Mouse (Mus musculus) thymus, adult 18-20 months (tissue): Measurements from ENCODE around the gene Zmym6.
A peak's percentile ranks its signal among the peaks of the same experiment; 100 is the strongest.
"Not testable (repeated sequence)": the region's sequence is repeated elsewhere in the genome, so short reads cannot be mapped to it uniquely, and the experiment has no call there.

Experiments
- DNase-seq, 2 experiments: peaks; one replicate each; pipeline ENCODE4 v3.0.0; 2022; ENCODE audit warnings: mixed read lengths in 2 of 2

The Zmym6 gene

GRCm38 (mm10) chr4:127076875-127077548, at the start of gene Zmym6:
Gene Zmym6 (plus strand): TSS chr4:127077383.
- DNase-seq: peak; percentile 90 to 93

- DNase-seq: no peak
Observed at GRCm38 (mm10) chr4:127037158-127037557, 40.0 kb upstream of the Zmym6 start.

- DNase-seq: no peak
Observed at GRCm38 (mm10) chr4:127037908-127038827, 39.0 kb upstream of the Zmym6 start.

DNA sequence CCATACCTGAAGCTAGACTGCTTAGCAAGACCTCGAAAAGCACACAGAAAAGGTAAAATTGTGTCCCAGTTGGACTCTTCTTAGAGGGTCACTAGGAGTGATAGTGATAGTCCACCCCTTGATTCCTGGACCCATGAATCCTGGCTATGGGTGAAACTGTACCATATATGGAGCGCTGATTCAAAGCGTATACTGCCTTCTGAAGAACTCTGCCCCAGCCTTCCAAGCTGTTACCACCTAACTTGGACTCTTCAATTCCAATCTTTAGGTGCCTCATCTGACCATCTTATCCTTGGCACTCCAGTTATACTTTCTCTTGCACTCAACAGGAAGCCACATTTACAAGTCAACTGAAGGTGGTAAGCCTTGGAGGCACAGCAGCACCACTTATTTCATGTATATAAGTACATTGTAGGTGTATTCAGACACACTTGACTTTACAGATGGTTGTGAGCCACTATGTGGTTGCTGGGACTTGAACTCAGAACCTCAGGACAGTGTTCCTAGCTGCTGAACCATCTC, 38.3 kb upstream of the Zmym6 start:
- DNase-seq: no peak

DNA sequence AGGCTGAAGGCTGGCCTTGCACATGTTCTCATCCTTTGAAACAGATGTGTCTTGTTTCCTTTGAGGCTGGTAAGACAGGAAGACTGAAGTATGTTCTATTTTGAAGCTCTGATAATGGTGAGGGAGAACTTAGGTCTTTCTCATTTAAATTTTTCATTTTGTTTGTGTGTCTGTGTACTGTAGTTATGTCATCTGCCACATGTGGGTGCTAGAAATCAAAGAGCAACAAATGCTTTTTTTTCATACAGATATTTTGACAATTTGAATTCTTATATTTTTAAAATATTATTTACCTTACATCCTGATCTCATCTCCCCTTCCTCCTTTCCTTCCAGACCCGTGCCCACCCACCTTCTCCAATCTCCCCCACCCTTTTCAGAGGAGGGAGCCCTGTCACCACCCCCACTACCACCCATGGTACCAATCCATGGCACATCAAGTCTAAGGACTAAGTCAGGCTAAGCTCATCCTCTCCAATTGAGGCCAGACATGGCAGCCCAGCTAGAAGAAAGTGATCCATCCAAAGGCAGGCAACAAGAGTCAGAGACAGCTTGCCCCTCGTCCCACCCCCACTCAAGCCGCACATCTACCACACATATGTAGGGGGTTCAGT, 37.2 kb upstream of the Zmym6 start:
- no peak for DNase-seq

GRCm38 (mm10) chr4:127043540-127043939, 33.6 kb upstream of the Zmym6 start:
- no peak for DNase-seq

- no peak for DNase-seq
Observed at GRCm38 (mm10) chr4:127051121-127051520, 26.1 kb upstream of the Zmym6 start.

GRCm38 (mm10) chr4:127053071-127053470, 24.1 kb upstream of the Zmym6 start:
- no peak for DNase-seq

DNA sequence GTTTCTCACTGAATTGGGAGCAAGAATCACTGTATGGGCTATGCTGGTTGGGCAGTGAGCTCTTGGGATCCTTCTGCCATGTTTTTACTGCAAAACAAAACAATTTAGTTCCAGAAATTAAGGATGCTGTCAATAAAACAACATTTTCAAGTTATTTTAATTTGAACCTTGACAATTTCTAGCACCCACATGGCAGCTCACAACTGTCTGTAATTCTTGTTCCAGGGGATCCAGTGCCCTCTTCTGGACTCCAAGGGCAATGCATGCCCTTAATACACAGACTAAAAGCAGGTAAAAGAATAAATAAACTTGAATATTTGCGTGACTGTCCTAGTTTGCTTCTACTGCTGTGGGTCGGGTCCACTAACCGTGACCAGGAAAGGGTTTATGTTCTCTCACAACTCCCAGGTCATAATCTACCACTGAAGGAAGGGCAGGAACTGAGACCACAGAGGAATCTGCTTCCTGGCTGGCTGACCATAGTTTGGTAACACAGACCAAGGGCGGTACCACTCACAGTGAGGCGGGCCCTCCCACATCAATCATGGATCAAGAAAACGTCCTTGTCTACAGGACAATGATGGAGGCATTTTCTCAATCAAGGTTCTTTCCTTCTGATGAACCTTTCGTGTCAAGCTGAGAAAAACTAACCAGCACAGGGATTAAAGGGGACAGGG, 22.5 kb upstream of the Zmym6 start:
- DNase-seq: no peak

DNA sequence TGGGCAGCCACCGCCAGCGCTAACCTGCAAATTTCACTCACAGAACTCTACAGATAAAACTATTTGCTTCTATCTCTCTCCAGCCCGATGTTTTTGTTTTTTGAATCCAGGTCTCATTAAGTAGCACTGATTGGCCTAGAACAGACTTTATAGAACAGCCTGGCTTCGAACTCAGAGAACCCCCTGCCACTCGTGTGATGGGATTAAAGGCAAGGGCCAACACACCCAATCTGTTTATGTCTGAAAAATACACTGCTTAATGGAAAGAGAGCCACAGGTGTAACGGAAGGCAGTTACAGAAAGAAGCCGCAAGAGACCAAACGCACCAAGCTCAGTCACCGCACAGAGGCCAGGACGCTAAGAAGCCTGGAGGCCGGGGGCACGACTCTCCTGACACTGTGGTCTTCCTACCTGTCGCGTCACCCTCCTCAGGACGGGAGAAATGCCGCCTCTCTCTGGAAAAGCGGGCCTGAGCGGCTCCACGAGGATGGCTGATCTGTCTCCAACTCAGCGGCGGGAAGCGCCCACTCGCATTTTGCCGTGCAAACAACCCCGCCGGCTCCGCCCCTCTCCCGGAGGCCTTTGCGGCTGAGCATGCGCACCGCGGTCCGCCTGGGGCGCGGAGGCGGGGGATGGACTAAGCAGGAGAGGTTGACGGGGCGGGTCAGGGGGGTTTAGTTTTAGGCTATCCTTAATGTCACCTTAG, 16.4 kb upstream of the Zmym6 start, which contains the start of gene Zmym1:
Gene Zmym1 (minus strand): TSS at position 568 of the 706 bp plus-strand sequence.
- peak; percentile 87 to 90 for DNase-seq

DNA sequence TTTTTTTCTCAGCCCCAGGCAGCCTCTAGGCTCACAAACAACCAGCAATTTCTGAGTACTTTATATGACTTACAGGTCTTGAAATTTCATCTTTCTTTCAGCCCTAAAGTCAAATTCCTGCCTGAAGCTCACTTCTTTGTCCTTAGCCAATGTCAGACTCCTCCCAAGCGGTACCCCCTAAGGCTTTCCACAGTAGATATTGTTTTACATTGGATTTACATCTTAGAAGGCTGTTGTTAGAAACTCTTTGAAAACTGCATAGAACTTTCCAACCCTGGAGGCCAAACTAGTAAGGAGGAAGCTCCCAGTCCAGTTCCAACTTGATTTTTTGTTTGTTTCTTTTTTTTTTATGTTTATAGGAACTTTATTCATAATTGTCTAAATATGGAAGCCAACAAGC, 13.1 kb upstream of the Zmym6 start:
- DNase-seq: no peak

- no peak for DNase-seq
Observed at GRCm38 (mm10) chr4:127074915-127075314, 2.3 kb upstream of the Zmym6 start.

GRCm38 (mm10) chr4:127080806-127081205, 3.6 kb downstream of the Zmym6 start:
- DNase-seq: no peak

- no peak for DNase-seq
Observed at GRCm38 (mm10) chr4:127083131-127083530, 5.9 kb downstream of the Zmym6 start.

DNA sequence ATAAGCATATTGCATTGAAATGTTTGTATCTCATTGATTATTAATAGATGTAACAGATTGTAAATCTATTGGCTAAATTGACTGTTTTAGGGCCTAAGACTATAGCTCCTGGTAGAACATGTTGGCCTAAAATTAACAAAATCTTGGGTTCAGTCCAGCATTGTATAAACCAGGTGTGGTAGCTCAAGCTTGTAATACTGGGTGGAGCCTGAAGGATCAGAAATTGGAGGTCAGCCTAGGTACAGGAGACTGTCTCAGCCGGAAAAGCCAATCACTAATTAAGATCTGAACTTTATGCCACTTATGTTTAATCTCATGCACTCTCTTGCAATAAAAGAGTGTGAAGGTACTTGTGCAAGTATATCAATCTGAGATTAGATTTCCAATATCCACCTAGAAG, 8.6 kb downstream of the Zmym6 start:
- DNase-seq: no peak

DNA sequence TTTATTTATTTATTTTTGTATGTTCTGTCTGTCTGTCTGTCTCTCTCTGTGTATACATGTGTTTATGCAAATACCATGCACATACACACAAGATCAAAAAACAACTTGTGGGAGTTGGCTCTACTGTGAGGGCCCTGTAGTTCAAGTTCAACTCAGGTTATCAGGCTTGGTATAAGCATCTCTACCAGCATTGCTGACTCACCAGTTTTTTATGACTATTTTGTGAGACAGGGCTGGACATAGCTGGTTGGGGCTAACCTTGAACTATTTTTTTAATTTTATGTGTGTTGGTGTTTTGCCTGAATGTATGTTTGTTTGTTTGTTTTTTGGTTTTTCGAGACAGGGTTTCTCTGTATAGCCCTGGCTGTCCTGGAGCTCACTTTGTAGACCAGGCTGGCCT, 14.0 kb downstream of the Zmym6 start:
- no peak for DNase-seq

DNA sequence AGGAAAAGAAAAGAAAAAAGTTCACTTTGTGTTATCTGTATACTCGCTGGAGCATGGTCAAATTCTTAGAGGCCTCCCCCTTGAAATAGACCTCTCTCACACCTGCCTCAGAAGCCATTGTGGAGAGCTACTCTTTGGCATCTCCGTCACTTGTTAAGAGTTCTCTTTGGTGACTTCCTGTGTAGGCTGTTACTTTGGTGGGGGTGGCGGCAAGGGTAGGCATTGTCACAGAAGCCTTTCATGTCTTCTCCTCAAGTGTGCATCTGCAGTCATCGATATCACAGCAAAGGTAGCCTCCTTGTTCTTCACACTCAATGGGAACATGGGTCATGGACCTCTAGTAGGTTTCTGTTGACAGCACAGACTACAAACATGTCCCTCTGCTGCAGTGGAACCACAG, 17.9 kb downstream of the Zmym6 start:
- peak; percentile 6 to 18 for DNase-seq

DNA sequence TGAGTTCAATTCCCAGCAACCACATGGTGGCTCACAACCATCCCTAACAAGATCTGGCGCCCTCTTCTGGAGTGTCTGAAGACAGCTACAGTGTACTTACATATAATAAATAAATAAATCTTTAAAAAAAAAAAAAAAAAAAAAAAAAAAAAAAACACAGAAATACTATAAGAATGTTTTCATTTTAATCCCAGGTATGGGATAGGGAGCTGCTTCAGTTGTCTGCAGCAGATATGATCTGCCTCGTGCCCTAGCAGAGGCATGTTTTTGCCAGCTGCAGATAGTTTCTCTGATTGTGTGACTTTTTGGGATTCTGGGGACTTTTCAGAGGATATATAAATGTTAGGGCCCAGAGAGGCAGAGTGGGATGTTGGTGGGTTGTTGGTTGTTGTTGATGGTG, 22.4 kb downstream of the Zmym6 start:
- DNase-seq: not testable (repeated sequence)

DNA sequence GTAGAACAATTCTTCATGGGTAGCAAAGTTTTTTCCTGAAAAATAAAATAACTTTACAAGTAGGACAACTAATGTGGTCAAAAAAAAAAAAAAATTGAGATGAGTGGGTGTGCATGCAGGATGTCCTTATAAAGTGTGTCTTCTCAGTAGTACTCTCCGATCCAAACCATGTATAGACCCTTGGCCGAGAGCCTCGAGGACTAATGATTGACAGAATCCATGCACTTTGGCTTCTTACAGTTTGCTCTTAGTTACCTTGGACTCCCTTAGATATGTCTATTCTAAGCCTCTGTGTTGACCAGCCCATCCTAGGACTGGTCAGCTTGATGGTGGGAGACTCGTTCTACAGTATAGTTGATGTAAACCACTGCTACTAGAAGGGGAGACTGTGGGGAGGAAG, 30.4 kb downstream of the Zmym6 start:
- no peak for DNase-seq

DNA sequence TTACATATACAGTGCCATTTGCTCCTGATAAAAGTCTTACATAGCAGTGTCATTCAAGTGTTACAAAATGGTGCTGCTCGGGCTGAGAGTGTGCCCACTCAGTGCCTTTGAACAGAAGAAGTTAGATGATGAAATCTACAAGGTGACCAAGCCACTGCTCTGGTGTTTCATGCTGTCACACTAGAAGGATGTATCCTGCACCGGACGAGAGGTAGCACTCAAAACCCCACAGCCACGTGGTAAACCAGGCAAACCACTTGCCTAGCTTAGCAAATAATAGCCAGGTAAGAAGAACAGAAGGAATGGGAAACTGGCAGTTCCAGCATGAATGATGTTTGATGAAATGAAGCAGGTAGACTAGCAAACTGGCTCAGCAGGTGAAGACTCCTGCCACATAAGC, 33.4 kb downstream of the Zmym6 start:
- DNase-seq: no peak

DNA sequence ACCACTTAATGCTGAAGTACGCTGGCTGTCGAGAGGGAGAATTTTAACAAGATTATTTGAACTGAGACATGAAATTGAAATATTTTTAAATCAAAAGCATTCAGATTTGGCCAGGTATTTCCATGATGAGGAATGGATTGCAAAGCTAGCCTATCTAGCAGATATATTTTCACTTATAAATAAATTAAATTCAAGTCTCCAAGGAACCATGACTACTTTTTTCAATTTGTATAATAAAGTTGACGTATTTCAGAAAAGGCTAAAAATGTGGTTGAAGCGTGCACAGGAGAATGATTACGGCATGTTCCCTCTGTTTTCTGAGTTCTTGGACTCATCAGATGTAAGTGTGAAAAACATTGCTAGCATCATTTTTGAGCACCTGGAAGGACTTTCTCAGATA, 46.2 kb downstream of the Zmym6 start, which contains the start of gene Tmem35b:
Gene Tmem35b (plus strand): TSS at position 301 of the 400 bp plus-strand sequence.
- no peak for DNase-seq

GRCm38 (mm10) chr4:127124331-127124730, 47.1 kb downstream of the Zmym6 start:
- no peak for DNase-seq
